Mouse (Mus musculus): Measurements from ENCODE around the gene Vmn2r6. TPM values are rescaled to one million over a fixed set of nuclear protein-coding genes. Genes with fewer than 3 reads are reported as not detected.
"Not testable (repeated sequence)": the region's sequence is repeated elsewhere in the genome, so short reads cannot be mapped to it uniquely, and the experiment has no call there.

Gene Vmn2r6
- not detected for total RNA-seq (2021)
- long read RNA-seq = 0 reads

DNA sequence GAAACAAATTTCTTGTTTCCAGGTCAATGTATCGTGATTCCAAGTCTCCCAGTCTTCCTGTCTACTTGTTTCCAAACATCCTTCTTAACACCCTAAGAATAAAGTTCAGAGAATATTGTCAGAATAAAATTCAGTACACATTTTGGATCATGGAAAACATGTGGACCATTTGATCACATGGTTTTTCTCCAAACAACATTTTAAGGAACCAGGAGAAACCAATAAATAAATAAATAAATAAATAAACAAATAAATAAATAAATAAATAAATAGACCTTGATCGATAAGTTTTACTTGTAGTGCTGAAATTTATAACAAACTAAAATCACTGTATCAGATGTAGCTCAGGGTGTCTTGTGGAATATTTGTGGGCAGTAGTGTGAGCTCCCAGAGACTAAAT is at the start of gene Vmn2r6:
Vmn2r6 (minus strand) TSS at position 101 of the 400 bp plus-strand sequence.
- DNase-seq (ENCODE audit: low spot score in 2 of 2) = not testable (repeated sequence)

DNA sequence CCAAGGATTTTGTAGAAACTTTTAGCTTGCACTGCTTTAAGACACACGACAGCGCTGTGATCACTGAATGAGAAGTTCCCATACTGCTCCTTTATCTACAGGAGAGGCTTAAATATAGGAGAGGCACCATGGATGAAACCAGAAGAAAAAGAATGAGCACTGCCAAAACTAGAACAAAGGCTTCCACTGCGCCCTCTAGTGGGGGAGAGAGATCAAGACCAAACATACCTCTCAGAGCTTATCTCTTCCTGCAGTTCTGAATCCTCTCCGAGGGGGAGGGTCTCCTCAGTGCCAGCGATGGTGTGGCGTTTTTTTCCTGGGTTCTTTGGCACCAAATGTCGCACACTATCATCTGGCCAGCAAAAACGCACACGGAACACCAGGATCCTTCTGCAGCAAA is 22.0 kb upstream of the Vmn2r6 start:
- peak; percentile 7 to 12 for DNase-seq (ENCODE audit: low spot score in 2 of 2)

DNA sequence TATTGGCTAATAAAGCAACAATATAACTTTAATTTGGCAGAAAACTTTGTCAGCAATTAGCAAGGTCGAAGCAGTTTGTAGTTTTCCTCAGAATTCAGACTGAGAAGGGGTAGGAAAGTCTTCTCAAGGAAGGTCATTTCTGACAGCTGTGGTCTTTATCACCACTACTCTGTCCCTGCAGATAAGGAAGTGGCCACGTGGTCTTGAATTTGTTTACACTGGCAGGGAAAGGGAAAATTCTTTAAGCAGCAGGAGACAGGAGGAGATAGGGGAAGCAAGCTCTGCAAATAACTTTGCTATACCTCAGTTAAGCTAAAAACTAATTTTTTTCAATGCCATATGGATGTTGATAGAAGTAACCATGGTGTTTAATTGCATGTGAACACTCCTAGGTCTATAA is 3.2 kb upstream of the Vmn2r6 start:
- DNase-seq (ENCODE audit: low spot score in 2 of 2) = not testable (repeated sequence)

DNA sequence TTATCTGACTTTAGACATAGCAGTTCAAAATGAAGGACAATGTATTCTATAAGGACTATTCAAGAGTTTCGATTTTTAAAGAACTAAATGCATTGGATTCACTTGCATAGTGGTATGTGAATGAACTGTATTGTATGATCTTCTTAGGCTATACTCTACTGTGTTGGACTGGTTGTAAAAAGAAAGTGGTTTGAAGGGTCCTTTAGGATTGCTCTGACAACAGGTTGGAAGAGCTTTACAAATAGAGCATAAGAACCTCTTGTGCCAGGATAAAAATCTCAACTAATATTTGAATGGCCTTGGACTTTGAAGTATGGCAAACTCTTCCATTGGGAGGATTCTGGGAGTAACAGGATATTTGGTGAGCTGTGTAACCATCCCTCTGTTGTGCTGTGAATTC is 42.0 kb downstream of the Vmn2r6 start:
- not testable (repeated sequence) for DNase-seq (ENCODE audit: low spot score in 2 of 2)

DNA sequence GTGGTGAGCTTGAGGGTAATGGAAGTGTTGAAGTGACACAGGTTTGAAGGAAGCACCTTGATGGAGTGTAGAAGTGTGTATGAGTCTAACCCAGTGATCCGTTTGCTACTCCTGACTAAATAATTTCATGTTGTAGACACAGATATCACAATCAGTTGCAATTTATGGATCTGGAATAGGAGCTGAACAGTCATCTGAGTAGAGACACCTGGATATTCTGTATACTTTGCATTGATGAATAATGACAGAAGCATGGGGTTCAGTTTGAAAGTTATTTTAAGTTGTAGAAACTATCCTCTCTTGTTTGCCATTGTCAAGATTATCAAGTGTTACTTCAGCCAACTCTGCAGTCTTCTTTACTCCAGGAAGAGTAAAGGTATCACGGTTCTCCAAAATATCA is 55.9 kb downstream of the Vmn2r6 start, which contains the start of gene Vmn2r5:
Vmn2r5 (minus strand) TSS at position 101 of the 400 bp plus-strand sequence.
- not testable (repeated sequence) for DNase-seq (ENCODE audit: low spot score in 2 of 2)

Other genes starting within 250 kb of the Vmn2r6 start
- not detected for gene Vmn2r4, start 150.5 kb downstream of the Vmn2r6 start, total RNA-seq (2021)
- gene Vmn2r5, start 56.0 kb downstream of the Vmn2r6 start, total RNA-seq (2021) = not detected

Data from layer of hippocampus, postnatal 10 days (tissue).